Mouse (Mus musculus): ENCODE measurements at regions not wholly inside any gene's neighbourhood (a gene's known extent, or its start where the extent isn't known, plus 50 kb on each side); places are given as distances from the start of the nearest gene placed in this dataset.

DNA sequence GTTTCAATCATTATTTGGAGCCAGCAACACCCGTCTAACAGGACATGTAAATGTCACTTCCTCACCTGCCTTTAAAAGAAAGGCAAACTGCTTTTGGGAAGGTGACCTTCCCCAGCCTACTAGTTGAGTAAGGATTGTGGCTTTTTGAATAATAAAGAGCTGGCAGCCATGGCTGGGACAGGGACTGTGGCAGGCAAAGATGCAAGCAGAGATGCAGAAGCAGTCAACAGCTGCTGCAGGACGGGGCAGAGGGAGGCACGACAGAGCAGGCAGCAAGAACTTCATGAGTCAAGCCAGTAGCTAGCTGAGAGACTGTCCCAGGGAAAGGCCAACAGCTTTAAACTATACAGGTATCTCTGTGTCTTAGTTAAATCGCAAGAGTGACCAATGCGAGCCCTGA lies 334.7 kb upstream of the Zfp462 start:
- DNase-seq = no peak

DNA sequence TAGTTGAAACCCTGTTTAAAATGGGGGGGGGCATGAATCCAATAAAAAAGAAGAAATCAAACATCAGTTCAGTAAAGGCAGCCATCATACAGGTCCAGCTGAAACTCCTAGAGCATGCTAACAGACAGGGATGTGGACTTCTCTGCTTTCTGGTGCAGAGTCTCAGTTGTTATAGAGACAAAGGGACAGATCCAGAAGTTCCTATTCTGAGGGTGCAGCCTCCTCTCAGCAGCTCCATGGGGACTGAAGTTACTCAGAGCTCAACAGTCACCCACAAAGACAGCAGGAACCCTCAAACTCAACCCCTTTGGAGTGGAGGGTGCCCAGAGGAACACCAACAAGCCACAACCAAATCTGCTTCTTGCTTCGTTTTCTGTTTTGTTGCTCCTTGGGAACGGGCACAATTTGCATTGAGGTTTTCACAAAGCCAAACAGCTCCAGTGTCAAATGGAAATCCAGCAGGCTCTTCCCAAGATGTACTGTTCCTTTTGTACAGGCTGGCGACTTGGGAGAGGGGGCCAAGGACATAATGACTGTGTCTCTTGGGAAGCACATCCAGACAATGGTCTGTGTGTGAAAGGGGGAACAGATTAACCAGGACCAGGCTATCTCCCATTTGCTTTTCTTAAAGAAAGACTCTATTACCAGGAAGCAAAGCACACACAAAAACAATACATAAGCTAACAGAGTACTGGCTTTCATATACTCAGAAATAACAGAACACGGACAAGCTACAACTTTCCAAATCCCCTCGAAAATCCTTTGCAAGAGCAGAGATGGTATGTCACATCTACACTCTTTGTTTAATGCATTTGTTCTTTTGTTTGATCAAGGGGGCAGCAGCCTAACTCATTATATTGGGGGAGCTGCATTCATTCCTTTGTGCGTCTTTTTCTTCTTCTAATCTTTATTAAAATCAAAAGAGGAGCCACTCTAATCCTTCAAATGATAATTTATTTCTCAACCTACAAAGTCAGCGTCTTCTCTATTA lies 332.6 kb upstream of the Zfp462 start:
- no peak for DNase-seq

DNA sequence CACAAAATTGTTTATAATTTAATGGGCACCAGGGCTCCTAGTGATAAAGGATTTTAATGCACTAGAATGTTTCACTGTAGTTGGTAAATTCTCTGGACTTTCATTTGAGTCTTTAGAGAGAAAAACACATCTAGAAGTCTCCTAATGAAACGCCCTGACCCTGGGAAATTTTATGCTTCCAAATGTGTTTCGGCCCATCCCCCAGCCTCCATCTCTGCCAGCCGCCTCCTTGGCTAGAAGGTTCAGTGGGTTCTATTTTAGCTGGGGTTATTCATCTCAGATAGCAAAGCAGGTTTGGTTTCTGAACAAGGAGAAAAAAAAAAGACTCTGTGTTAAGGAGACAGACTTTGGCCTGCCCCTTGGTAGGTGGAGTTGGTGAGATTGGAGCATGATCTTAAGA lies 331.8 kb upstream of the Zfp462 start:
- DNase-seq = no peak

DNA sequence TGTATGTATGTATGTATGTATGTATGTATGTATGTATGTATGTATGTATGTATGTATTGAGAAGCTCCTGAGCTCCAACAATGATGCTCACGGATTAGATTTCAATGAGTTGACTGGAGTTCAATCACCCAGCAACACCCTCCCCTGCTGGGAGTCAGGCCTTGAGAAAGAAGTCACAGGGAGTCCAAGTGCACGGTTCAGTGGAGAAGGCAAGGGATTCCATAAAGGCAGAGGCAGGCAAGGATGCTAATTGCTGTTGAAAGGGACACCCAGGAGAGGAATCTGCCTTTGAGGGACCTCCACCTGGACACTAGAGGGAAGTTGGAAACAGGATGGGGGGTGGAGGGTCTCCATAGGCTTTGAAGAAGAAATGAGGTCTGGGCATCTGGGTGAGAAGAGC lies 331.2 kb upstream of the Zfp462 start:
- no peak for DNase-seq

DNA sequence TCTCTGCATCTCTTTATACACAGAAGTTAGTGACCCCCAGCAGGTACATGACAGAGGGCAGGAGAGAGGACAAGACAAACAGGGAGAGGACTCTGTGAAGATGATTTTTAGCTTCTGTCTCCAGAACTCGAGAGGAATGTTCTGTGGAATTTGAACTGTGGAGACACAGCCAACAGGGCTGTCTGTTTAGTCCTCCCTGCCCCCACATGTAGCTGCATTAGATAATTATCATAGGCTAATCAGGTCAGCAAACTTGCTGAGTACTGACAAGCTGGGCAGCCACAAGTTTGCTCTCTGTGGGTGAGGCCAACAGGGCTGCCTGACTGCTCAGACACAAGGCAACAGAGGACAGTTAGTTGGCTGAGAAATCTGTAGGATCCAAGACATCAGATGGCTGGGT lies 329.0 kb upstream of the Zfp462 start:
- DNase-seq = no peak

DNA sequence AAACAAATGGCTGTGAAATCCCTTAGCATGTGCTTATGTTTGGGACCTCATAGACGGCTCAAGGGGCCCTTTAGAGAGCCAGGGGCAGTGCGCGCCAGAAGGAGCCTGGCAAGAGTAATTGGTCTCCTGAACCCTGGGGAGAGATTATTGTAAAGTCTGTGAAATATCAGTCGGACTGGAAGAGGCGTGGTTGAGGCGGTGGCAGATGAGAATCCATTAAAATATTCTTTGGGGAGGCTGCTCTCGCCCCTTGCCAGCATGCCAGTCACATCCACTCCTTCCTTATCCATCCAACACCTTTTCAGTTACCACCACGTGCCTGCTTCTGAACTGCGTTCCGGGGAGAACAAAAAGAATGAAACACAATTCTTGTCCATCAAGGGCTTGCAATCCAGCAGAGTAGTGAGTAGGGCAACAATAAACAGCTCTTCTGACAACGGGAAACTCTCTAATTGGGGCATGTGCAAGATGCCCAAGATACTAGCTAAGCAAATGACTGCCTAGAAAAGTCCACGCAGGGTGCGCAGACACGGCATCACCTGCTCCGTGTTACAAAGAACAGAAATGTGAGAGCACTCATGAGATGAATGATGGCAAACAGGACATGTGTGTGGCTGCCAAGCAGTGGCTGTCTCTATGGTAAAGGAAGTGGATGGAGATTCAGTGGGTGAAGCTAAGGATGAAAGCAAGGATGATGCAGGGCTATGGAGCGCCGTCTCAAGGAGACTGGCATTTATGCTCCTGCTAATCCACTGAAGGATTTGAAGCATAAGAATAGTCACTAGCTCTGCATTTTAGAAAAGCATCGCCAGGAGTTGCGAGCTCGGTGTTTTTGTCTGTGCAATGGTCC lies 320.6 kb upstream of the Zfp462 start:
- DNase-seq = no peak

DNA sequence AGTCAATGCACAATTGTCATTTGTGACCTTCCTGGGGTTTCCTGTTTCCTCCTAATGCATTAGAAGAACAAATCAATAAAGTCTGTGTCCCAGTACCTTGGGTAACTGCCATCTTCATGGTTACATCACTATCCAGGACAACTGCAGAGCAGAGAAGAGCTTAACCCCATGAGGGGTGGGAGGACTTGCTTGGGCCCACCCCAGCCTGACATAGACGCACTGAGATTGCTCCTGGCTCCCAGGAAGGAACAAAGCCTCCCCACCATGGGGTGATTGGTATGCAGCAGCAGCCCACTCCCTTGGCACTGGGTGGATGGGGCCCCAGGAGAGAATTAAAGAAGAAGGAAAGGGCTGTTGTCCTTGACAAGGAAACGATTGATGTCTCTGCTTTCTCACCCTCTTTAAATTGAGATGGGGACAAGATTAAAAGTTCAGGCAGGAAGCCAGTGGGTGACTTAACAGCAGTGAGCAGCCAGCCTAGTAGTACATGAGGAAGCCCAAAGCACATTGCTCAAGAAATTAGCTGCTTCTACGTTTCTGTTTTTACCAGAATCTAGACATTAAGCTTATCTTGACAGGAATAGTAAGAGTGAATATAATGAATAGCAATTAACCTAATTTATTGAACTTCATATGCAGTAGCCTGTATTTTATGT lies 307.7 kb upstream of the Zfp462 start:
- no peak for DNase-seq

DNA sequence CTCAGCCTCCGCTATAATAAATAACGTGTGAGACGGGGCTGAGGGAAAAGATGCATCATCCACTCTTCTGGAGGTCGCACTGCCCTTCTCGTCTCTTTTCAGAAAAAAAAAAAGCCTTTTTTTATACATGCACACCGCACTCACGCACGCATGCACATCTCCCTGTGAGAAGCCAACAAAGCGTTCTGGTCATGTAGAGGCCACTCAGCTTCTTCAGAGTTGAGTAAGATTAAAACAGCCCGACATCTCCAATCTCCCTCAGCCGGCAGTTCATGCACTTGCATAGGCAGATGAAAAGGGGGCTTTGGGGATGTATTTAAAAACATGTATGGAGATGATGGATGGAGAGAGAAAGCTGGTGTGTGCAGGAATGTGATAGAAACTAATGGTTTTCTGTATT lies 298.8 kb upstream of the Zfp462 start:
- DNase-seq = no peak

DNA sequence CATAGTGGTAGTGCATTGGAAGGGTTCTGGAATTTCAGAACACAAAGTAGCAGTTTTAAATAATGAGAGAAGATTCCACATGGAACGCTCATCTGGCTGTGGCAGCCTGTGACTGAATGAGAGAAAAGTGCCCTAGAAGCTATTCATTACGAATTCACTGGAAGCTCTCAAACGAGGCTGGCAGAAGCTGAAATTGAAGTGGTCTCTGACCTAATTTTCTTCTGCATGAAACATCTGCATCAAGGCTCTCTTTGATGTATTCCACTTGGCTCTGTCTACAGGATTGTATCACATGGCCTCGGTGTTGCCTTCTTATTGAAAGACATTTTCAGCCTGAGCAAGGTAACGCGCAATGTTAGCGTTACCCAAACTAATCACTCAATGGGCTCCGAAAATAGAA lies 298.4 kb upstream of the Zfp462 start:
- DNase-seq = no peak

DNA sequence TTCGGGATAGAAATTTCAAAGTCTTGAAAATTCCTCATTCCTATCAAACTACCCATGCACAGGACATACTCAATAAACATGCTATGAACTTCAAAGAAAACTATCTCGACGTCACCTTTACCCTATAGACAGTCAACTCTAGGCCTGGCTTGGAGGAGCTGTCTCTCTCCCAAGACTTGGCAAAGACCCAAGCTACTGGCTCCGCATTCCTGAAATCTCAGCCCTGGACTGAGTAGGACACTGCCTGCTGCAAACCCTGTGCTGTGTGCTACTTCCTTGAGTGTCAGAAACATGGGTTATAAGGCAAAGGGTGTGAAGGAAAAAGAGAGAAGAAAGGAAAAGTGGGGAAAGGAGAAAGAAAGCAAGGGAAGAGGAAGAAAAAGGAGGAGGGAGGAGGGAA lies 296.6 kb upstream of the Zfp462 start:
- DNase-seq = no peak

DNA sequence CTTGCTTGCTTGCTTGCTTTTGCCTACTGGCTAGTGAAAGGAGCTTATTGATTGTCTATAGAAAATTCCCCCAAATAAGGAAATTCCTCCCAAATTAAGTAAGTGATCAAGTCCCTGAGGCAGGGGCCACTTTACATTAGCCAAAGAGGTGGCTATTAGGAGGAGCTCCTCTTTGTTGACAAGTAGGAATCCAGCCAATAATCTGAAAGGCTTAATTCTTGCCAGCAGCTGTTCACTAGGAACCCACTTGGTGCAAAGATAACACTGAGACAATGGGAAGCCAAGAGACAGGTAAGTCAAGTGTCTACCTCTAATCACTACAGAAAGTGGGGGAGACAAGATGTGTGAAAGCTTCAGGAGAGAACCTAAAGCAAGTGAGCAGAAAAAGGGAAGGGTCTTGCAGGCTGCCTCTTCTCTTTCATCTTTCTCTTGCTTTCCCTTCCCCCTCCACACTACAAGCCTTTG lies 293.2 kb upstream of the Zfp462 start:
- DNase-seq = no peak

DNA sequence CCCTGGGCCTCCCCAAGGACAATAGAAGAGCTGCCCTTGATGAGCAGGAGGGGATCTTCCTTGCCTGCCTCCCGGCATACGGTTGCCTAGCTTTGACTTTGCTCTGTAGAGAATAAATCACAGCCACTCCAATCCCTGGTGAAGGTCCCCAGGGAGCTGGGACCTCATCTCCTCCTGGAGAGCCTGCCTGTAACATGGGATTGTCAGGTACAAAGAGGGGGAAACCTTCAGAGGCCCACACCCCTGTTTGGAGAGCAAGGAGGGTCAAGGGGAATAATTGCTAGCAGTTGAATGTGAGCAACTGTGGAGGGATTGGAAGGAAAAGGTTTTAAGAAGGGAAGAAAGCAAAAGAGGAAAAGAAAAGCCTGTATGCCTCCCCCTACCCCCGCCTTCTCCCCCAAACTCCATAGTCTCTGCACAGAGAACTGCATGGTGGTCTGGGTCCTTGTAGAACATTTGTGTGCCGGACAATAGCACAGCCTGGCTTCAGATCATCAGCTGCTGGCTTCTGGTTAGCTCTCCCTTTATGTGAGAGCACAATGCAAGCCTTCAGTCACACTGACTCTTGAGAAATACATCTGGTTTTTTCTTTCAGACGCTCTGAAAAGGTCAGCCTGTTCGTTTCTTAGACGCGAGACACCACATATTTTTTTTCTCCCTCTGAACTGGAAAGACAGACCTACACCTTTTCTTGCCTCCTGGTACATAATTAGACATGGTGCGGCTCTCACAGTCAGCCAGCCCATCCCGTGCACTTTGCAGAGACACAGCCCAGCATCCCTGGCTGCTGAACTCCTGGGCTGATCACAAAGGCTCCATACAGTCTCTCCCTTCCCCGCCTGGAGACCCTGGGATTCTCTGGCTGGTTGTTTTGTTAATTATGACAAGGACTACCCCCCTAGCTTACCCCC lies 292.5 kb upstream of the Zfp462 start:
- no peak for DNase-seq

DNA sequence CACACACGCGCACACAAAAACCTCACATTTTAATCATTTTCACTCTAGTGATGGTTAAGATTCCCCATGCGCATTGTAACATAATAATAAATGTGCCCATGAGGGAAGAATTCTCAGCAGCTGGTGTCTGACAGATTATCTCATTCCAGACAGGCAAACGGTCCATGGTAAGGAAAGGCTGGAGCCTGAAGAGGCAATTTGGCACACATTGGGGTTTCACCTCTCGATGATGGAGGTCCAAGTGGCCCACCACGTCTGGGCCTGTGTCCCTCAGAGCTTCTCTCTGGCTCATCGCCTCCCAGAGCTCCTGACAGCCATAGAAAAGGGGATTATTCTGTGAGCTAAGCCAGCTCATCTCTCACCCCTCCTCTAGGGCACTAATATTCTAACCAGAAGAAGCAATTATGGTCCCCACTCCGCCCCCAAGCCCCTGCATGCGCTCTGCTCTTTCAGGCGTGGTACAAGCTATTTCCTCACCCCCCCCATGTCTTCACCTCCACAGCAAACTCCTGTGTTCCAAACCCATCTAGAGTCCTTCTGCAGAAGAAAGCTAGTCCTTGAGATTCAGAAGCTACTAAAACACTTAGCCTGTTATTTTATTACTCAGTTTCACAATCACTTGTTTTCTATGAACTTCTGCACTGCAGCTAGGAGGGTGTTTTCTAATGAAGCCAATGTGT lies 291.6 kb upstream of the Zfp462 start:
- DNase-seq = no peak
